Mouse (Mus musculus): Measurements from ENCODE around the gene Il1rl1.

DNA sequence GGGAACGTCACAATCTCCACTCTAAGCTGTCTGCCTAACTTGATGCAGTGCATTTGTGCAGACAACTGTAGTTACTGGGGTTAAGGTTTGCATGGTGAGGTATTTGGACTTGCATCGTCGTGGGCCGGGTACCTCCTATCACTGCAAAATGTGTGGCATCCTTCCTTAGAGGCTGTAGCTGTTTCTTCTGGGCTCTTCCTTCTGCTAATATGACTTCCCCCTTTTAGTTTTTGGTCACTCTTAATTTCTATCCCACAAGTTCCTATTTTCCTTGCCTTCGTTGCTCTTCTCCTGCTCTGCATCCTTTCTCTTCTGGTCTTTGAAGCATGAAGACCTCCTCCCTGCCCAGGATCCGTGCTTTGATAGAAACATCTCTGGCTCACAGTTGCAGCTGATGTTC lies 36.8 kb upstream of the Il1rl1 start:
- TF ChIP-seq POLR2A (IDR thresholded peaks at IDR 0.05; ENCODE audit: borderline replicate concordance, control insufficient read depth, low read depth, low read length) (no peak), CTCF (IDR thresholded peaks at IDR 0.05; ENCODE audit: control insufficient read depth, insufficient read depth, low read length) (no peak)
